Mouse (Mus musculus): ENCODE data around the gene Chd3. TPM values are rescaled to one million over a fixed set of nuclear protein-coding genes. Genes with fewer than 3 reads are reported as not detected.

Chd3 gene
- total RNA-seq (2023): 10 to 100 TPM; 12.7 to 16.7 TPM

DNA sequence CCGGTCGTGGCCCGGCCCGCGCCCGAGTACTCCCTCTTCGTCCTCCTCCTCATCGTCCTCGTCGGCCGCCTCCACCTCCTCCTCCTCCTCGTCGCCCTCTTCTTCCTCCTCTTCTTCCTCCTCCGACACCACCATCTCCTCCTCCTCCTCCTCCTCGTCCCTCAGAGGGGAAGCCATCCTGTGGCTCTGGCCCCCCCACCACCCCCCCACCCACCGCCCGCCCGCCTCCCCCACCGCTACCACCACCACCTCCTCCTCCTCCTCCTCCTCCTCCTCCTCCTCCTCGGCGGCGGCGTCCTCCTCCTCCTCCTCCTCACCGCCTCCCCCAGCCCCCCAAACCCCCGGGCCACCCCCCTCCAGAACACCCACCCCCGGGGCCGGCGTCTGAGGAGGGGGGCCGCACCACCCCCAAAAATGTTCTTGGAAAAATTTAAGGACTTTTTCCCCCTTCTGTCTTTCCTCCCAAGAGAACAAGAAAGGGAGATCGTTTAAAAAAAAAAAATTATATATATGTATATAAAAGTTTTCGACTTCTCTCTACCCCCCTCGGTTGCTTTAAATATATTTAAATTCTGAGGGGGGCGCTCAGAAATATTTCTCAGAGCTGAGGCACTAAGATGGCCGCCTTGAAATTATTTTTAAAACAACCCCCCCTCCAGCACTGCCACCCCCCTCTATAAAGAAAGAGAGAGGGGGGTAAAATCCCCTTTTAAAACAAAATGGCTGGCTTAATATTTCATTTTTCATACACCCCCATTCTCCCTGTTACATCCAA is at the start of gene Chd3:
Chd3 (minus strand) TSS at position 192 of the 775 bp plus-strand sequence.

DNA sequence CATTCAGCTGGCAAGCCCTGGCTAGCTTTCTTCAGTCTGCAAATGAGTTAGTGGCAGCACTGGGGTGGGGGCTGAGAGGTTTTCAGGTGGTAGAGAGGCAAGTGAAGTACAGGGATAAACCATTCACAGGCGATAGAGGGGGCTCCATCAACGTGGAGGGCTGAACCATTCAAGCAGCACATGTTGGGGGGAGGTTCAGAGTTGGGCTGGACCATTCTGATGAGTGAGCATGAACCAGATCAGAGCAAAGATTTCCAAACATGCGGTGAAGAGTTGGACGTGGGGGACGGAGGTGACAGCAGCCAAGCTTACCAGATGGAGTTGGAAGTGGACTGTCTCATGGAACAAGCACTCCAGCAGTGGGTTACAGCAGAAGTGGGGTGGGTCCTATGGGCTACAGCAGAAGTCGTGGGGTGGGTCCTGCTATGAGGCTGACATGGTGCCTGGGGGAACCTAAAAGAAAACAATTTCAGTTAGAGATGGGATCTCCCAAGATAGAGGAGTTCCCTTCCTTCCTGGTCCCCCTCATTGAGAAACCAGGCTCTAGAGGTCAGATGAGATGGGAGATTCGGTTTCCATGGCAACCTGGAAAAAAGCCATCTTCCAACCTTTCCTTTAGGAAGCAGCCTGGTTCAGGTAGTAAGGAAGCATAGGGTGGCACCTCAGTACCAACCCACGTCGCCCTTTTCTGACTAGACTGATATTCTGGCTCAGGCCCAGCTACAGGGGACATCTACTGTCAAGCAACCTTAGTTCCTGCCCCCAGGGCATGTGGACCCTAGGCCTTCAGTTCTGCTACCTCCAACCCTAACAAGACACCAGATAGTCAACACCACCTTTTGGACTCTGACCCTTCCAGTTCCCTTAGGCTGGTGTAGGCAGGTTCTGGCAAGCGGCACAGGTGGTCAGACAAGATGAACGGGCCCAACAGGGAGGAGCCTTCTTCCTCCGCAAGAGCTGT is 44.3 kb upstream of the Chd3 start, which contains the start of gene Kdm6b:
Kdm6b (minus strand) TSS at position 455 of the 961 bp plus-strand sequence.

DNA sequence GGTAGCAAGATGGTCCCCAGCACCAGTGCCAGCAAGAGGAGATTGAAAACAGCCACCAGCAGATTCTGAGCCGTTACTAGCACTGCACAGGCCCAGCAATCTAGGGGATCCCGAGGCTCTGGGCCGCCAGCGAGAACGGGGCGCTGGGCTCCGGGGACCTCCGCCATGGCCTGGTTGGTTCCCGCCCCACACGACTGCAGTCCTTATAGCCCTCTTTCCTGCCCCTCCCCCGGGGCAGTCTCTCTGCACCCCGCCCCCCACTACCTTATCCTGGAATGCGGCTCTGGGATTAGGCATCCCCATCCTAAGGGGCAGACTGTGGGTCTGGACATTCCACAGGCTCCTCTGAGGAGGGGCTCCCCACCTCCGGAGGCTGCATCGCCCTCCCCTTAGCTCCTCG is 28.9 kb upstream of the Chd3 start, which contains the start of gene Tmem88:
Tmem88 (minus strand) TSS at position 176 of the 400 bp plus-strand sequence.

DNA sequence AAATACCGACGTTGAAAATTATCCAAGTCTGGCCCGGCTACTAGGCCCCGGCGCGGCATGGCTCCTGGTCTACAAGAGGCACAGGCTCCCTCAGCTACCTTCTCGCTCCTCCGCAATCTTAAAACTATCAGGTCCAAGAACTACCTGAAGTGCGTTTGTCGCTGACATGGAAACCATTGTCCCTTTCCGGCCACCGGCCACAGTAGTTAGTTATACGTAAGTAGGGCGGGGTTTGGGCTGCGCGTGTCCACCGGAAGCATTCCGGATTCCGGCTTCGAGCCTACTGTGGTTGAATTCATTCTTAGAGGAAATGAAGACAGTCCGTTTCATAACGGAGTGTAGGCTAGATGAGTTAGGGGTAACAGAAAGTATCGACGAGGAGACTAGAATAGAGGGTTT is 26.0 kb upstream of the Chd3 start, which contains the start of the genes Naa38 and Cyb5d1:
Naa38 (plus strand) TSS at position 253 of the 399 bp plus-strand sequence.
Cyb5d1 (minus strand) TSS at position 397 of the 399 bp plus-strand sequence.

DNA sequence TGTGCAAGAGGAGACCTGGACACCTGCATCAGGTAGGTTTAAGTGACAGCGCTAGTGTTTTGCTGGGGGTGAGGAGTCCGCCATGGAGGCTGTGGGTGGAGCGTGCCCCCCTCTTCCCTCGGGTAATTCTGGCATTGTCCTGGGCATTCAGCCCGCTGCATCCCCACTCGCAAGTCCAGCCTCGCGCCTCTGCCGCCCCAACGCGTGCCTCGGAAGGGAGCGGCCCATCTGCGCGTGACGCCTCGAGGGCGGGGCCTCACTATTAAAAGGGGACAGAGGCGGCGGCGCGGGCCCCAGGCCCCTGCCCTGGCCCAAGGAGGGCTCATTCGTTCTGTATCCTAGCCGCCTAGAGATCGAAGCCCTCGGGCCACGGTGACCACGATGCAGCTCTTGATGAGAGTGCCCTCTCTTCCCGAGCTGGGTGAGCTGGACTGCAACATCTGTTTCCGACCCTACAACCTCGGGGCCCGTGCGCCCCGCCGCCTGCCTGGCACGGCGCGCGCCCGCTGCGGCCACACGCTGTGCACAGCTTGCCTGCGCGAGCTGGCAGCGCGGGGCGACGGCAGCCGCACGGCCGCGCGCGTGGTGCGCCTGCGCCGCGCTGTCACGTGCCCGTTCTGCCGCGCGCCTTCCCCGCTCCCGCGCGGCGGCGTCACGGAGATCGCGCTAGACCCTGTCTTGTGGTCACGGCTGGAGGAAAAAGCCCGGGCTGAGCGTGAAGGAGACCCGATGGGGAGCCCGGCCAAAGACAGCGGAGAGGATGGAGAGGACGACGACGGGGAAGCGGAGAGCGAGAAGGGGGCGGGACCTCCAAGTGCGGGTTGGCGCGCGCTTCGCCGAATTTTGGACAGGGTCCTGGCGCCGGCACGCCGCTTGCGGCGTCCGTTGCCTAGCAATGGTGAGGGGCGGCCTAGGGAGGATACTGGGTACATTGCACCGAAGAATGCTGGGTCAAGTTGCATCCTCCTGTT is 28.8 kb downstream of the Chd3 start, which contains the start of gene Rnf227:
Rnf227 (plus strand) TSS at position 301 of the 971 bp plus-strand sequence.

DNA sequence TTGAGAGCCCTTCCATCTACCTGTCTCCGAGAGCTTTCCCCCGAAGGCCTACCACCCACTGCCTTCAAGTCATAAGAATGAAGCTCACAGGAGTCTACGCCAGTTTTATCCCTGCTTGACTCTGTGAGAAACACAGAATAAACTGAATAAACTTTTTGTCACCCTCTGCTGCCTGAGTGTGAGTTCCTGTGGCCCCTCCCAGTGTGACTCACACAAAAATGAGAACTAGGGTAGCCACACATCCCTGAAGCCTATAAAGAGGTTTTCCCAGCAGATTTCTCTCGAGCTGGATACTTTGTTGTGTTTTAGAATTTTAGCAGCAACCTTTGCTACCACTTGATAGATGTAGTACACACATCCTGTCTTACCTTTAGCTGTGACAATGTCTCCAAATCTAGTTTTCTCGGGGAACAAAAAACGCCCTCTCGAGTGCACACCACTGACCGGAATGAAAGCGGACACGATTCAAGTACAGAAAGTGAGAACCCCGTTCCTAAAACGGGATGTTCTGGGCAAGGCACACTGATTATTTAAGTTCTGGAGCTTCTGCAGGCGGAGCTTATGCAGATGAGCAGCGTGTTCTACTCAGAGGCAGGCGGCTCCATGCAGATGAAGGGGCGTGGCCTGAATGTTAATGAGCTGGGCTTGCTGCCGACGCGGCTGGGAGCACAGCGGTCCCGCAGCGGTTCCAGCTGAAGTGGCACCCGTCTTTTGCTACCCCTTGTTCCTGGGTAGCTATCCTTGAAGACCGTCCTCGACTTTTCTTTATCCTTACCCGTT is 43.4 kb downstream of the Chd3 start, which contains the start of gene Kcnab3:
Kcnab3 (plus strand) TSS at position 631 of the 780 bp plus-strand sequence.

DNA sequence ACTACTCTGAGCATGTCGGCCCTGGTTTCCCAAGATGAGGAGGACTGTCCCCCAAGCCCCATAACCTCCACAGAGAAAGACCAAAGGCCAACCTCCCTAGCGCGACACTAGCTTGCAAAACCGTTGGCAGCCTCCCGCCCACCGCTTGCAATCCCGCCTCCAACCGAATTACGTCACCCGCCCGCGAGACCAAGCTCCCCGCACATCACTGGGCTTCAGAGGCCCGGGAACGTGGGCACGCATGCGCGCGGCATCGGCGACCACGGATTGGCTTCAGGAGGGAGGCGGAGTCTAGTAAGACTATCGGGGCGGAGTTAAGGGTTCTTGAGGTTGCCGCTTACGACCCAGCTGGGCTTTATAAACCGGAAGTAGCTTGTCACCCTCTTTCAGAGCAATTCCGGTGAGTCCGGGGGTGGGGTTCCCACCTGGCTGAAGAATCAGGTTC is 45.5 kb downstream of the Chd3 start, which contains the start of the genes Cntrob and Trappc1:
Cntrob (minus strand) TSS at position 109 of the 445 bp plus-strand sequence.
Trappc1 (plus strand) TSS at position 314 of the 445 bp plus-strand sequence.

Other genes starting within 250 kb of the Chd3 start
- gene Hes7, start 249.0 kb downstream of the Chd3 start, total RNA-seq (2023): not detected
- gene 9130213A22Rik, start 246.8 kb downstream of the Chd3 start, total RNA-seq (2023): not detected
- gene Aloxe3, start 243.5 kb downstream of the Chd3 start, total RNA-seq (2023): under 1 TPM in 1 of 2 experiments, not detected in 1; 0.09 TPM
- gene Alox12b, start 212.4 kb downstream of the Chd3 start, total RNA-seq (2023): not detected
- gene Alox8, start 171.6 kb downstream of the Chd3 start, total RNA-seq (2023): under 1 TPM; 0.11 to 0.28 TPM
- not detected for gene Gucy2e, start 132.4 kb downstream of the Chd3 start, total RNA-seq (2023)
- gene Cntrob, start 45.6 kb downstream of the Chd3 start, total RNA-seq (2023): 10 to 100 TPM; 12.5 to 15.6 TPM
- gene Trappc1, start 45.4 kb downstream of the Chd3 start, total RNA-seq (2023): 10 to 100 TPM; 44.7 to 46.6 TPM
- under 1 TPM; 0.31 to 0.42 TPM for gene Kcnab3, start 43.1 kb downstream of the Chd3 start, total RNA-seq (2023)
- 1 to 10 TPM in 1 of 2 experiments, under 1 TPM in 1; 0.75 to 1.1 TPM for gene Rnf227, start 28.9 kb downstream of the Chd3 start, total RNA-seq (2023)
- 10 to 100 TPM; 47.3 to 48.0 TPM for gene Naa38, start 26.1 kb upstream of the Chd3 start, total RNA-seq (2023)
- gene Cyb5d1, start 26.2 kb upstream of the Chd3 start, total RNA-seq (2023): 10 to 100 TPM; 23.5 to 27.2 TPM
- gene Tmem88, start 28.8 kb upstream of the Chd3 start, total RNA-seq (2023): 10 to 100 TPM in 1 of 2 experiments, 1 to 10 TPM in 1; 9.2 to 11.9 TPM
- 100 to 1,000 TPM; 148 to 175 TPM for gene Kdm6b, start 44.3 kb upstream of the Chd3 start, total RNA-seq (2023)
- 1 to 10 TPM; 9.6 to 9.8 TPM for gene Dnah2, start 179.7 kb upstream of the Chd3 start, total RNA-seq (2023)
- gene Efnb3, start 190.8 kb upstream of the Chd3 start, total RNA-seq (2023): under 1 TPM; 0.18 to 0.20 TPM
- 1 to 10 TPM; 9.0 to 9.8 TPM for gene Wrap53, start 210.8 kb upstream of the Chd3 start, total RNA-seq (2023)
- 10 to 100 TPM; 59.1 to 59.7 TPM for gene Trp53, start 211.0 kb upstream of the Chd3 start, total RNA-seq (2023)
- 1 to 10 TPM; 5.4 to 6.9 TPM for gene Atp1b2, start 236.5 kb upstream of the Chd3 start, total RNA-seq (2023)
- gene Shbg, start 248.5 kb upstream of the Chd3 start, total RNA-seq (2023): not detected